Mouse (Mus musculus) spleen, adult 2 months (tissue): ENCODE measurements around the gene Aff3.

Source experiments
- CTCF ChIP-seq: fragments of 200-500 bp; IDR thresholded peaks from 2 replicates; pipeline ENCODE4 v1.5.1; 2011; ENCODE audit warnings: mild to moderate bottlenecking, inconsistent platforms; ENCODE audit not compliant: insufficient read depth, insufficient read length, insufficient replicate concordance; ENCODE audit errors: extremely low read depth
- POLR2A ChIP-seq: fragments of 200-500 bp; IDR thresholded peaks from 2 replicates; pipeline ENCODE4 v1.6.1; 2011; ENCODE audit warnings: low read depth, low read length, inconsistent platforms

DNA sequence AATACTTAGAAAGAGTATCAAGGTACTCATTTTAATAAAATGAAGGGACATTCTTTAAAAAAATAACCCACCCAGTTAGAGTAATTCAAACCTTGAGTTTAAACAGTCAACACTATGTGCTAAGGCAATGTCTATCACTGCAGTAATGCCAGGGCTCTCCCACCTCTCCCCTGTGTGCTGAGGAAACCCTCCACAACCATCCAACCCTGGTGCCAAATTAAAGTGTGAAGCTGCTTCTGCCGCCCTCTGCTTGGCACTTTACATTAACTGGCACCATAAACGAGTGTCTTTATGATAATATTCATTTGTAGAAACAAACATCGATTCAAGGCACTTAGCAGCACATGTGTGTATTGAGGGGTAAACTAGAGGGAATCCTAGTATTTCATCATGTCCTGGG, 97.0 kb downstream of the Aff3 start:
- TF ChIP-seq CTCF (no peak), POLR2A (no peak)
